Mouse (Mus musculus) midbrain, embryonic 16.5 days (tissue): Measurements from ENCODE around the gene Capzb. TPM values are rescaled to one million over a fixed set of nuclear protein-coding genes. Genes with fewer than 3 reads are reported as not detected.

Source experiments
- ATAC-seq: fragments of 200-750 bp; cut with Nextera tagmentation; 2 replicates; pipeline ENCODE4 v1.8.0; 2017; ENCODE audit warnings: moderate TSS enrichment
- H3K27ac ChIP-seq: fragments of 300-500 bp; sonication (generic); 2 replicates; pipeline ENCODE4 v1.5.1; 2014; ENCODE audit warnings: mild to moderate bottlenecking, low read length, mixed read lengths
- H3K27me3 ChIP-seq: fragments of 300-500 bp; sonication (generic); 2 replicates; pipeline ENCODE4 v1.6.1; 2014; ENCODE audit warnings: low read depth, low read length, mixed read lengths; ENCODE audit not compliant: control insufficient read depth, insufficient read depth
- H3K36me3 ChIP-seq: fragments of 300-500 bp; sonication (generic); 2 replicates; pipeline ENCODE4 v1.6.1; 2014; ENCODE audit warnings: mild to moderate bottlenecking, low read length, moderate library complexity, mixed read lengths; ENCODE audit not compliant: control insufficient read depth, insufficient read depth
- H3K4me1 ChIP-seq: fragments of 300-500 bp; sonication (generic); 2 replicates; pipeline ENCODE4 v1.6.1; 2014; ENCODE audit warnings: mild to moderate bottlenecking, low read length, mixed read lengths; ENCODE audit not compliant: control insufficient read depth, insufficient read depth
- H3K4me2 ChIP-seq: fragments of 300-500 bp; sonication (generic); 2 replicates; pipeline ENCODE4 v1.6.1; 2014; ENCODE audit warnings: mild to moderate bottlenecking, low read length, mixed read lengths
- H3K4me3 ChIP-seq: fragments of 300-500 bp; sonication (generic); 2 replicates; pipeline ENCODE4 v1.5.1; 2014; ENCODE audit warnings: low read depth, mild to moderate bottlenecking, low read length, moderate library complexity, mixed read lengths
- H3K9ac ChIP-seq: fragments of 300-500 bp; sonication (generic); 2 replicates; pipeline ENCODE4 v1.6.1; 2014; ENCODE audit warnings: low read depth, low read length, mixed read lengths
- H3K9me3 ChIP-seq: fragments of 300-500 bp; sonication (generic); replicated peaks from 2 replicates; pipeline ENCODE4 v1.6.1; 2014; ENCODE audit warnings: mild to moderate bottlenecking, low read length, mixed read lengths; ENCODE audit not compliant: control insufficient read depth, poor library complexity, severe bottlenecking
- WGBS: fragments of 180-500 bp; shearing (Covaris S2); extraction: QIAGEN DNeasy Blood & Tissue Kit; methylation state at CpG from one replicate; pipeline ENCODE4 v1.1.7; 2014; 5-methylcytosine and 5-hydroxymethylcytosine counted together
- polyA plus RNA-seq: library from polyadenylated mRNA; unstranded; fragments of >200 nt; fragmentation: Nextera tagmentation; extraction: Ambion mirVana; gene quantifications from 2 replicates; pipeline ENCODE4 v1.2.1, GENCODE M21; 2015

The Capzb gene
- polyA plus RNA-seq, 1 experiment from 2014 or later, result 331 TPM

DNA sequence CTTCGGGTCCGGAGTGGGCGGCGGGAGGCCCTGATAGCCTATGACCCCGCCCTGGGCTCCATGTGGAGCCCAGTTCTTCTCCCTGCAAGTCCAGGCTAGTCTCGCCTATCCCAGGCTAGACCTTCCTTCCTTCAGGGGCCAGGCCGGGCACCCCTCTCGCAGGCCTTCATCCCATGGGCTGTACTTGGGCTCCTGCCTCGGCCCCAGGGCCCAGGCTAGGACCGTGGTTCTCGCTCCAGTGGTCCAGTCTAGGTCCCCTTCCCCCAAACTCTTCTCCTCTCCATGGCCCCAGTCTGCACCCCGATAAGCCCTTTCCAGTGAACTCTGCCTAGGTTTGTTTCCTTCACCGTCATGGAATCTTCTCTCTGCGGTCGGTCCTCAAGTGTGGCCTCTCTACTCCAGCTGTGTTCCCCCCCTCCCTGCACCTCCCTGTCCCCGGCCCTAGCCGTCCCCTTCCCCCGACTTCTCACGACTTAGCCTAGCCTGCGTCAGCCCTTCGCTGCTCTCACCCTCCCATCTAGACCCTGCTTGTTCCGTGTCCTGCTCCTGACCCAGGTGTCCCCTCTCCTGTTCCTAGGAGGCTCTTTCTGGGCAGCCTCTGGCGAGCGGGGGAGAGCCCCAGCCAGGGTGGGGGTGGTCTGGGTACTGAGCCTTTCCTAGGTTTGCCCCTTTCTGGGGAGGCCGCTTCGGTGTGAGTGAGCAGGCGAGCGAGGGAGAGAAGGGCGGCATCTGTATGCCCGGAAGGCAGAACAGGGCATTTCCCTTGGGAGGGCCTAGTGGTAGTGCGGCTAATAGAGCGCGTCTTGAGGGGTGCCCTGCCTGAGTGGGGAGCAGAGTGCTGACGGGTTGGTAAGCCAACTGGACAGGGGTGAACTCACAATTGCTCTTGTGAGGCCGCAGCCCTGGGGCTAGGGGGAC is 736 bp downstream of the Capzb start:
- Histone ChIP-seq H3K36me3 (no peaks in the 10 kb centered on the region), H3K4me1 (peaks cover 28% of the 10 kb centered on the region), H3K27ac (peak overlapping the region; percentile 80), H3K4me2 (peak overlapping the region; percentile 98), H3K4me3 (peak overlapping the region; percentile 83), H3K9me3 (no peaks in the 10 kb centered on the region), H3K9ac (peak overlapping the region; percentile 87), H3K27me3 (no peaks in the 10 kb centered on the region)
- ATAC-seq, result peak; percentile 37
- WGBS, result 5% methylated on average over 35 of the region's 35 CpGs

DNA sequence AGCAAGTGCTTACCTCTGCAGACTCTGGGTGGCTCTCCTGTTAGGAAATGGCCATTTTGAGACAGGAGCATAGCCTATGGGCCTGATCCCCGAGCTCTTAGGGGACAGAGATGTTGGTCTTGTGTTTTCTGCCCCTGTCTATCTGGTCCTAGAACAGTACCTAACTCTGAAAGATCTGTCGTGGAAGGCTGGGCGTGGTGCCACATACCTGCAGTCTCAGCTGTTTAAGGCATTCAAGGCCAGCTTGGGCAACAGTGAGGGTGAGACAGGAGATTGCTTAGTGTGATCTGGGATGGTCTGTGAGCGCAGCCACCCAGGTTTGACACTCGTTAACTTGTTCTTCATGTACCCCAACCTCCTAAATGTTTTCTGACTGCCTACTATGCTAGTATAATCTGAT is 2.4 kb downstream of the Capzb start:
- Histone ChIP-seq H3K4me3 (no peak overlapping the region), H3K4me2 (no peak overlapping the region), H3K36me3 (no peaks in the 10 kb centered on the region), H3K27me3 (no peaks in the 10 kb centered on the region), H3K4me1 (peaks cover 28% of the 10 kb centered on the region), H3K27ac (no peak overlapping the region), H3K9me3 (no peaks in the 10 kb centered on the region), H3K9ac (no peak overlapping the region)
- WGBS, result 93% methylated on average over 5 of the region's 5 CpGs
- no peak for ATAC-seq

DNA sequence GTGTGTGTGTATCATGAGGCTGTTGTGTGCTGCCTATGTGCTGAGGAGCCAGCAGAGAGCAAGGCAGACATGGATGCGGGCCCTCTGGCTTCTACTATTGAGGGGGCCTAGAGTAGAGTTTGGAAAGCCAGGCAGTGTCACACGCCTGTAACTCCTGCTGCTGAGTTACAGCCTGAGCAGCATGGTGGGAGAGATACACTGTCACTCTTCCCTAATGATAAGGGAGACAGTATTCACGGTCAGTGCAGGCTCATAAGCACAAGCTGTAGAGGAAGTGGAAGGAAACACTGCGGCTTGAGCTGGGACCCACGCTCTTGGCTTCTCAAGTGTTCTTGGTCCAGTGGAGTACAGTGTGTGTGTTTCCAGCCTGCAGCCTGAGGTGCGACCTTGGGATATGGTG is 3.8 kb downstream of the Capzb start:
- Histone ChIP-seq H3K4me3 (no peak overlapping the region), H3K4me1 (peaks cover 23% of the 10 kb centered on the region), H3K9me3 (no peaks in the 10 kb centered on the region), H3K27ac (no peak overlapping the region), H3K36me3 (no peaks in the 10 kb centered on the region), H3K9ac (no peak overlapping the region), H3K4me2 (no peak overlapping the region), H3K27me3 (no peaks in the 10 kb centered on the region)
- WGBS, result 88% methylated on average over 6 of the region's 6 CpGs
- no peak for ATAC-seq

DNA sequence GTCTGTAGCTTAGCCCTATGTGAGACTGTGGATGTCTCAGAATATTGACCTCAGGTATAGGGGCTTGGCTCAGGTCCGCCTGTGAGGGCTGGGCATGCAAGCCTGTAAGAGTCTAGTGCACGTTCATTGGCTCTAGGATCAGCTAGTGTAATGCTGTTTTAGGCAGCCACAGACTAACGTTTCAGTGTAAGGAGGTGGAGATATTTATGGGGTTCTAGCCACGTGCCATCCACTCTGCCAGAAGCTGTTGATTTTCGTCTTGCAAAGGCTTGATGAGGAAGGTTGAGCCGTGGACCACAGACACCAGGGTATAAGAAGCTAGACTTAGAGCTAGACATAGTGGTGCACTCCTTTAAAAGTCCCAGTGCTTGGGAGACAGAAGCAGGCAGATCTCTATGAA is 4.2 kb downstream of the Capzb start:
- H3K27me3 ChIP-seq, result no peaks in the 10 kb centered on the region
- no peak overlapping the region for H3K27ac ChIP-seq
- no peaks in the 10 kb centered on the region for H3K9me3 ChIP-seq
- peaks cover 18% of the 10 kb centered on the region for H3K4me1 ChIP-seq
- no peaks in the 10 kb centered on the region for H3K36me3 ChIP-seq
- no peak overlapping the region for H3K9ac ChIP-seq
- ATAC-seq, result no peak
- H3K4me3 ChIP-seq, result no peak overlapping the region
- H3K4me2 ChIP-seq, result no peak overlapping the region
- WGBS, result 89% methylated on average over 6 of the region's 6 CpGs

DNA sequence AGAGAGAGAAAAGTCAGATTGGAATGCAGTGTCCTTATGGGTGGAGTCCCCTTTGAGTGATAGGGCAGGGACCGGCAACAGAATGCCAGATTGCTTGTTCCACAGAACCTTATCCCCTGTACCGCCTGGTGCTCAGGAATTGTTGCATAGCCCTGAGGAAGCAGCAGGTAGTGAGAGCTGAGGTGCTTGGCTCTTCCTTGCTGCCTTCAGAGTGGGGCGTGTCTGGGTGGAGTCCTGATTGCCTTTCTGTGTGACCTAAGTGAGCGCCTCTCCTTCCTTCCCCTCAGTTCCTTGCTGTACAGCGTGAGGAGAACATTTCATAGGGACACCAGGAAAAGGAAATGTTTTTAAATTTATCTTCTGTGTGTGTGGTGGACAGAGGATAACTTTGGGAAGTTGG is 4.8 kb downstream of the Capzb start:
- H3K9me3 ChIP-seq, result no peaks in the 10 kb centered on the region
- H3K9ac ChIP-seq, result no peak overlapping the region
- no peak overlapping the region for H3K4me2 ChIP-seq
- peaks cover 18% of the 10 kb centered on the region for H3K4me1 ChIP-seq
- ATAC-seq, result no peak
- H3K27me3 ChIP-seq, result no peaks in the 10 kb centered on the region
- no peak overlapping the region for H3K4me3 ChIP-seq
- no peak overlapping the region for H3K27ac ChIP-seq
- no peaks in the 10 kb centered on the region for H3K36me3 ChIP-seq
- WGBS, result 87% methylated on average over 5 of the region's 5 CpGs

DNA sequence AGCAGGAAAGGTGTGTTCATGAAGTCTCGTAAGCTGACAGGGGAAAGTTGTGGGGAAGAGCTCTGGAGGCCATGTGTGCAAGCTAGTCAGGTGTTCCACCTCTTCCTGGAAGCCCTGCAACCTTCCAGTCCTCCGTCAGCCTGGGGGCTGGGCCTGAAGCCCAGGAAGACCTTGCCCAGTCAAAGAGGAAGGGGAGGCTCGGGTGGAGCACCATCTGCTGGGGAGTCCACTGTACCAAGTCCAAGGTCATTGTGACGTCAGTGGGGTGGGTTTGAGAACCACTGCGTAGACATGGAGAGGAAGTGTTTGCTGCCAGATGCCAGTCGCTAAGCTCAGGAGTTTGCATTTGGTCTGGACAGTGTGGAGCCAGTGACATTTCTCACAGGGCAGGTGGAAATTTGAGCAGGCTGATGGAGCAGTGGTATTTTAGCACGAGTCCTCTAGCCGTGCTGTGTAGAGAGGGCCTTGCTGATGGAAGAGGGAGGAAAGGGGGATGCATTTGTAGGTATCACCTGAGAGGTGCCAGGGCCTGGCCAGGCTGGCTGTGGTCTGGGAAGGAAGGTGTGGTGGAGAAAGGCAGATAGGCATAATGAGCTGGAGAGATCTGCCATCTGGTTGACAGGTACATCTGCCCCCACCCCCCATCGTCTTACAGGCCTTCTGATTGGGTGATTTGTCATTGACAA is 5.4 kb downstream of the Capzb start:
- H3K4me2 ChIP-seq, result no peak overlapping the region
- H3K9ac ChIP-seq, result no peak overlapping the region
- WGBS, result 90% methylated on average over 9 of the region's 9 CpGs
- no peaks in the 10 kb centered on the region for H3K36me3 ChIP-seq
- no peaks in the 10 kb centered on the region for H3K9me3 ChIP-seq
- H3K4me1 ChIP-seq, result peaks cover 18% of the 10 kb centered on the region
- H3K4me3 ChIP-seq, result no peak overlapping the region
- ATAC-seq, result no peak
- no peak overlapping the region for H3K27ac ChIP-seq
- H3K27me3 ChIP-seq, result no peaks in the 10 kb centered on the region

DNA sequence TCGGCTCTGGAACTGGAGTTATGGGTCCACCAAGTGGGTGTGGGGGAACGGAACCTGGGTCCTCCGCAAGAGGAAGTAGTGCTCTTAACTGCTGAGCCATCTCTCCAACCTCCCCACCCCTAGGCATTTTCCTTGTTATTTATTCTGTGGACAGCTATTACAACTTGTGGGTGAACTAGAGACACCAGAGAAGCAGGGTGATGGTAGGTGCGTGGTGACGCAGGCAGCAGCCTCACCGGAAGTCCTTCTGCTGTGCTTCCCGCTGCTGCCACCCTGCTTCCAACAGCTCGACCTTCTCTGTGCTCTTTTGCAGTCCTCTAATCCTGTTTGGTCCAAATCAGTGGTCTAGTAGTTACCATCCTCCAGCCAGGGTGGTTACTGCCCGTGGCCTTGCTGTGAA is 6.4 kb downstream of the Capzb start:
- Histone ChIP-seq H3K9me3 (no peaks in the 10 kb centered on the region), H3K4me3 (no peak overlapping the region), H3K27ac (no peak overlapping the region), H3K27me3 (no peaks in the 10 kb centered on the region), H3K4me1 (peaks cover 10% of the 10 kb centered on the region), H3K9ac (no peak overlapping the region), H3K4me2 (no peak overlapping the region), H3K36me3 (no peaks in the 10 kb centered on the region)
- ATAC-seq, result no peak
- WGBS, result 92% methylated on average over 9 of the region's 9 CpGs

DNA sequence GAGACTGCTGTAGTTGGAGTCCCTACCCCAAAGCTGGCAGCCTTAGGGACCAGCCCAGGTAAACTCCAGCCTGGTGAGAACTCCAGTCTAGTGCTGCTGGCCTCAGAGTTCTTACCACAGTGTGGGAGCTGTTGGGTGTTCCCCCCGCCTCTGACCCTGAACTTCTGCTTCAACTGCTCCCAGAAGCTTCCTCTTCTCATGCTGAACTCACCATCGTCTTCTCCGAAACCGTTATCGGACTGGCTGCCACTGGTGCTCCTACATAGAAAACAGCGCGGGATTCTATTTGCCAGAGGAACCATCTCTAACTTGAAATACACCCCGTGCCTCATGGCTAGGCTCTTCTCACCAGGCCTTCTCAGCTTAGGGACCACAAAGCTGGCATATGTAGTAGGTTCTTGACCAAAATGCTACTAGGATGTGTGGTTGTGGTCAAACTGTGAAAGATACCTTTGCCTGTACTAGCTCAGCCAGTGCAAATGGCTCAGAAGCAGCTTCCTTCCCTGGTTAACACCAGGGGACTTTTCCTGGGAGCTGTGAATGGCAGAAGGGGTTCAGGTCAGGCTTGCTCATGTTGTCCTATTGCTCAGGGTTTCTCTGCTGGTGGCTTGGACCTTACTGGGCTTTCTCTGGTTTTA is 7.1 kb downstream of the Capzb start:
- no peak for ATAC-seq
- Histone ChIP-seq H3K4me1 (peaks cover 4% of the 10 kb centered on the region), H3K9me3 (no peaks in the 10 kb centered on the region), H3K4me2 (no peak overlapping the region), H3K27me3 (no peaks in the 10 kb centered on the region), H3K36me3 (no peaks in the 10 kb centered on the region), H3K4me3 (no peak overlapping the region), H3K27ac (no peak overlapping the region), H3K9ac (no peak overlapping the region)
- WGBS, result 94% methylated on average over 8 of the region's 8 CpGs

DNA sequence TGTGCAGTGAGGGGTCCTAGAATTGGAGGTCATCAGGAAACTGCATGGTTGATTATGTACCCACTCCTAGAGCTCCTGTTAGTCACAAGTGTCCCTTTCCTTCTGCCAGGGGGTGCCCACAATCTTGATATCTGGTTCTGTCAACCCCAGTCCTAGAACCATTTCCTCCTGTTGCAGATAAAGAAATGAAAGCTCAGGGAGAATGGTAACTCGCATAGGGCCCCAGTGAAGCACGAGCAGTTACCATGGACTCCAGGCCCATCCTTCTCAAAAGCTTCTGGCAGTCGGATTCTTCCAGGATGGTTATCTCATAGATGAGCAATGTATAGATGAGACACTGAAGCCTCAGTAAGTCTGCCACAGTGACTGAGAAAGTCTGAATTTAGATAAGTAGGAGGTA is 8.2 kb downstream of the Capzb start:
- H3K36me3 ChIP-seq, result no peaks in the 10 kb centered on the region
- H3K4me3 ChIP-seq, result no peak overlapping the region
- H3K27ac ChIP-seq, result no peak overlapping the region
- no peaks in the 10 kb centered on the region for H3K9me3 ChIP-seq
- 88% methylated on average over 3 of the region's 3 CpGs for WGBS
- H3K9ac ChIP-seq, result no peak overlapping the region
- no peak overlapping the region for H3K4me2 ChIP-seq
- no peak for ATAC-seq
- H3K27me3 ChIP-seq, result no peaks in the 10 kb centered on the region
- H3K4me1 ChIP-seq, result no peaks in the 10 kb centered on the region; the same call in 1 of the 2 replicates
